Mouse (Mus musculus) left cerebral cortex, adult 11 months (tissue): Measurements from ENCODE around the gene Gm13420.
"Not testable (repeated sequence)": the region's sequence is repeated elsewhere in the genome, so short reads cannot be mapped to it uniquely, and the experiment has no call there.

ENCODE experiments used
- DNase-seq: peaks from one replicate; pipeline ENCODE4 v3.0.0; 2022; ENCODE audit warnings: low spot score

The Gm13420 gene

GRCm38 (mm10) chr2:29737209-29737925, 14.1 kb downstream of the Gm13420 start:
- no peak for DNase-seq

GRCm38 (mm10) chr2:29735708-29736107, 15.8 kb downstream of the Gm13420 start:
- no peak for DNase-seq

- DNase-seq, result no peak
These were observed 18.1 kb downstream of the Gm13420 start for GRCm38 (mm10) chr2:29733348-29733747.

- DNase-seq, result no peak
These were observed 18.9 kb downstream of the Gm13420 start for GRCm38 (mm10) chr2:29732559-29732958.

- no peak for DNase-seq
These were observed 19.9 kb downstream of the Gm13420 start for GRCm38 (mm10) chr2:29731545-29731944.

- no peak for DNase-seq
These were observed 22.0 kb downstream of the Gm13420 start for GRCm38 (mm10) chr2:29729500-29729899.

GRCm38 (mm10) chr2:29724664-29725365, 26.7 kb downstream of the Gm13420 start:
- no peak for DNase-seq

- DNase-seq, result no peak
These were observed 28.4 kb downstream of the Gm13420 start for GRCm38 (mm10) chr2:29723132-29723531.

- no peak for DNase-seq
These were observed 32.9 kb downstream of the Gm13420 start for GRCm38 (mm10) chr2:29718581-29718980.

GRCm38 (mm10) chr2:29716691-29717090, 34.8 kb downstream of the Gm13420 start:
- DNase-seq, result no peak

GRCm38 (mm10) chr2:29716143-29716542, 35.3 kb downstream of the Gm13420 start:
- no peak for DNase-seq

GRCm38 (mm10) chr2:29714127-29714526, 37.4 kb downstream of the Gm13420 start:
- DNase-seq, result no peak

GRCm38 (mm10) chr2:29713501-29713900, 38.0 kb downstream of the Gm13420 start:
- DNase-seq, result no peak

GRCm38 (mm10) chr2:29711877-29712276, 39.6 kb downstream of the Gm13420 start:
- DNase-seq, result no peak

- DNase-seq, result no peak
These were observed 40.4 kb downstream of the Gm13420 start for GRCm38 (mm10) chr2:29711038-29711437.

- not testable (repeated sequence) for DNase-seq
These were observed 43.3 kb downstream of the Gm13420 start for GRCm38 (mm10) chr2:29708209-29708608.

- DNase-seq, result no peak
These were observed 43.8 kb downstream of the Gm13420 start for GRCm38 (mm10) chr2:29707731-29708130.

- DNase-seq, result no peak
These were observed 44.5 kb downstream of the Gm13420 start for GRCm38 (mm10) chr2:29706726-29707620.

- DNase-seq, result no peak
These were observed 46.0 kb downstream of the Gm13420 start for GRCm38 (mm10) chr2:29705493-29705892.

GRCm38 (mm10) chr2:29703104-29704081, 48.1 kb downstream of the Gm13420 start:
- no peak for DNase-seq

- DNase-seq, result no peak
These were observed 49.3 kb downstream of the Gm13420 start for GRCm38 (mm10) chr2:29702189-29702588.
